Mouse (Mus musculus) intestine, postnatal 0 days (tissue): ENCODE results near the gene Vmn1r193. TPM values are rescaled to one million over a fixed set of nuclear protein-coding genes. Genes with fewer than 3 reads are reported as not detected.
A peak's percentile ranks its signal among the peaks of the same experiment; 100 is the strongest.
"Not testable (repeated sequence)": the region's sequence is repeated elsewhere in the genome, so short reads cannot be mapped to it uniquely, and the experiment has no call there.

Source experiments
- ATAC-seq: fragments of 200-750 bp; cut with Nextera tagmentation; 2 replicates; pipeline ENCODE4 v1.8.0; 2017; ENCODE audit warnings: mild to moderate bottlenecking, moderate TSS enrichment, moderate library complexity
- H3K27ac ChIP-seq: fragments of 300-500 bp; sonication (generic); 2 replicates; pipeline ENCODE4 v1.5.1; 2014; ENCODE audit warnings: mild to moderate bottlenecking, low read depth, low read length, moderate library complexity
- H3K27me3 ChIP-seq: fragments of 300-500 bp; sonication (generic); replicated peaks from 2 replicates; pipeline ENCODE4 v1.6.1; 2014; ENCODE audit warnings: low read length, mixed read lengths; ENCODE audit not compliant: control insufficient read depth, insufficient read depth
- H3K36me3 ChIP-seq: fragments of 300-500 bp; sonication (generic); 2 replicates; pipeline ENCODE4 v1.6.1; 2014; ENCODE audit warnings: mild to moderate bottlenecking, moderate library complexity; ENCODE audit not compliant: control insufficient read depth, insufficient read depth
- H3K4me1 ChIP-seq: fragments of 300-500 bp; sonication (generic); replicated peaks from 2 replicates; pipeline ENCODE4 v1.6.1; 2014; ENCODE audit warnings: antibody characterized with exemption, low read length, mixed read lengths; ENCODE audit not compliant: control insufficient read depth, insufficient read depth
- H3K4me2 ChIP-seq: fragments of 300-500 bp; sonication (generic); replicated peaks from 2 replicates; pipeline ENCODE4 v1.6.1; 2014; ENCODE audit warnings: low read depth, mild to moderate bottlenecking, moderate library complexity
- H3K4me3 ChIP-seq: fragments of 300-500 bp; sonication (generic); 2 replicates; pipeline ENCODE4 v1.5.1; 2014; ENCODE audit warnings: low read depth, low read length
- H3K9ac ChIP-seq: fragments of 300-500 bp; sonication (generic); 2 replicates; pipeline ENCODE4 v1.6.1; 2014; ENCODE audit warnings: mild to moderate bottlenecking, low read depth, low read length
- H3K9me3 ChIP-seq: fragments of 300-500 bp; sonication (generic); 2 replicates; pipeline ENCODE4 v1.6.1; 2016; ENCODE audit warnings: mixed run types; ENCODE audit not compliant: control insufficient read depth
- CTCF ChIP-seq: sonication (generic); IDR thresholded peaks from 2 replicates; pipeline ENCODE4 v1.5.1; 2016; ENCODE audit warnings: low read depth, mild to moderate bottlenecking, control low read depth, antibody characterized with exemption, moderate library complexity
- WGBS: fragments of 180-500 bp; shearing (Covaris S2); extraction: QIAGEN DNeasy Blood & Tissue Kit; methylation state at CpG from one replicate; pipeline ENCODE4 v1.1.7; 2014; 5-methylcytosine and 5-hydroxymethylcytosine counted together
- polyA plus RNA-seq: library from polyadenylated mRNA; unstranded; fragments of >200 nt; fragmentation: Nextera tagmentation; extraction: Ambion mirVana; gene quantifications from 2 replicates; pipeline ENCODE4 v1.2.1, GENCODE M21; 2015

Gene Vmn1r193
- not detected in 2 replicates for polyA plus RNA-seq

DNA sequence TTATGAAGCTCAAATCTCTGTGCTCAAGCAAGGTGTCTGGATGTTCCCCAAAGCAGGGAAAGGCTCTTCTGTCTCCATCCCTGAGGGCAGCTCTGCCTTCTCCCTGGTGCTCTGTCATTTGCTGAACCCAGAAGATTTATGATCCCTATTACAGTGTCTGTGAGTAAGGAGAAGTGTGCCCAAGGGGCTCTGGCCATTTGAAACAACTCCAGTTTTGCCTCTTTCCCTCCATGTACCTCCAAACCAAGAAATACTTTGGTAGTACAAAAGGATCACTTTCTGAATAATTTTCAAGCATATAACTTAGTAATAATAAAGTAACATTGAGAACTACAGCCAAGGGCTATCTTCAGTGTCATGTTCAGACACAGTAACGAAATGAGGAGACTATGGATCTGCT, at the start of gene Vmn1r193:
Vmn1r193 (minus strand) TSS at position 101 of the 400 bp plus-strand sequence.
- not testable (repeated sequence) for H3K27me3 ChIP-seq, ATAC-seq, H3K4me3 ChIP-seq, H3K4me1 ChIP-seq, H3K27ac ChIP-seq, H3K9ac ChIP-seq, H3K4me2 ChIP-seq, H3K36me3 ChIP-seq, H3K9me3 ChIP-seq
- WGBS = 91% methylated on average over 1 of the region's 1 CpGs

DNA sequence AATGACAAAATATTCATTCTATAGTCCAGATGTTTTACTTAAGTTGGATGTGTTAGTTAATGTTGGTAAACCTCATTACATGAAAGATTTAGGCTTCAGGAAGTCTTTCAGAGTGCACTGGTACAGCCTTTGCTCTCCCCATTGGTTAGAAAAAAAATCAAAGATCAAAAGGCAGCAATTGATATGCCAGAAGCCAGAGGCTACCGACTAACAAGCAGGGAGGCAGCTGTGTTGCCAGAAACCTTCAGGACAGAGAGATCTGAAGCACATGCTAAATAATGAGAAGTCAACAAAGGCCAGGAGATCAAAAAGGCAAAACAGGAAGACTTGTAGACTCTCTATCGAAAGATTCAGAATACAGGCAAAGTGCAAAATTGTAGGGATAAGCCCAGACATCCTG, 48.8 kb upstream of the Vmn1r193 start:
- TF ChIP-seq CTCF = no peak
- ATAC-seq = no peak
- no peaks in the 10 kb centered on the region for H3K4me1 ChIP-seq
- H3K9ac ChIP-seq = no peak overlapping the region
- no peaks in the 10 kb centered on the region for H3K9me3 ChIP-seq
- 42% methylated on average over 2 of the region's 2 CpGs for WGBS
- H3K4me2 ChIP-seq = no peak overlapping the region
- no peaks in the 10 kb centered on the region for H3K27me3 ChIP-seq
- H3K36me3 ChIP-seq = no peaks in the 10 kb centered on the region
- H3K4me3 ChIP-seq = no peak overlapping the region
- no peak overlapping the region for H3K27ac ChIP-seq

GRCm38 (mm10) chr13:22270222-22270621, 47.3 kb upstream of the Vmn1r193 start, which contains the start of gene Vmn1r195:
Gene Vmn1r195 (plus strand): TSS chr13:22270522.
- not testable (repeated sequence) for H3K27me3 ChIP-seq, H3K4me3 ChIP-seq, H3K9ac ChIP-seq, H3K9me3 ChIP-seq, H3K36me3 ChIP-seq, H3K27ac ChIP-seq, ATAC-seq, H3K4me1 ChIP-seq, H3K4me2 ChIP-seq
- 96% methylated on average over 1 of the region's 1 CpGs for WGBS

DNA sequence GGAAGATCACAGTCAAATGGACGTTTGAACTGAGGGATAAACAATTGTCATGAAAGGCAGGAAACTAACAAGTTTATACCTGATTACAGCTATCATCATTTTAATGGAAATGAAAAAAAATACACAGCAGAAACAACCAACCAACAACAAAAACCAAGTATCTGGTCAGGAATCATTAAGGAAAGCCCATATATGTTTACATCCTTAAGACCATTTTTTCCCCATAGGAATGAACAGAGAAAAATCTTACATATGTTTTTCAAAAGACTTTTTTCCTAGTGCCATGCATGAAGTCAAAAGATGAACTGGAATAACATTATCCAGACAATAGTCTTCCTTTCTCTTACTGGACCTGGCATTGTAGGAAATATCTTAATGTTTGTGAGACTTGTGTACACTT, 21.0 kb upstream of the Vmn1r193 start, which contains the start of gene Vmn1r194:
Vmn1r194 (plus strand) TSS at position 301 of the 400 bp plus-strand sequence.
- 47% methylated on average over 1 of the region's 1 CpGs for WGBS
- no peak within 1 kb of the TSS for H3K27ac ChIP-seq
- ATAC-seq = no peak
- H3K9me3 ChIP-seq = no peaks in the 10 kb centered on the region
- H3K9ac ChIP-seq = no peak within 1 kb of the TSS
- H3K4me2 ChIP-seq = no peak within 1 kb of the TSS
- H3K4me3 ChIP-seq = no peak within 1 kb of the TSS
- no peak for TF ChIP-seq CTCF
- no peaks in the 10 kb centered on the region for H3K4me1 ChIP-seq
- H3K36me3 ChIP-seq = no peaks in the 10 kb centered on the region
- no peaks in the 10 kb centered on the region for H3K27me3 ChIP-seq

- not testable (repeated sequence) for H3K27me3 ChIP-seq, H3K4me2 ChIP-seq, H3K4me3 ChIP-seq, H3K27ac ChIP-seq, H3K36me3 ChIP-seq, H3K4me1 ChIP-seq, ATAC-seq, H3K9ac ChIP-seq, H3K9me3 ChIP-seq
- 81% methylated on average over 3 of the region's 3 CpGs for WGBS
Observed at GRCm38 (mm10) chr13:22192756-22193155, 30.2 kb downstream of the Vmn1r193 start.

DNA sequence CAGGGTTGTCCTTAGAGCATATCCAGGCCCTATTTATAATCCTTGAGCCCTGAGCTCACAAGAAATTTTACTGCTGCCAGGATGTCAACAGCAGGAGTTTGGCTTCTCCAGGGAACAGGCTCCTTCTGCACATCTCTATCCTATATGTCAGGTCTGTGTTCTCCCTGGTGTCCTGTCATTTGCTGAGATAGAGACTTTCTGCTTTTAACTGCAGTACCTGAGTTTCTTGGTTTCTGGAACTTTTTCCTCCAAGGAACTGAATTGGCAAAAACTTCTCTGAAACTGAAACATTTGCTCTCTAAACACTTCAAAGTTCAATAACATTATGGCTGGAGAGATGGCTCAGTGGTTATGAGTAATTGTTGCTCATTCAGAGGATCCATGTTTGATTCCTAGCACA, 31.9 kb downstream of the Vmn1r193 start, which contains the start of gene Vmn1r192:
Vmn1r192 (minus strand) TSS at position 101 of the 400 bp plus-strand sequence.
- Histone ChIP-seq H3K36me3 (no peaks in the 10 kb centered on the region), H3K27ac (no peak within 1 kb of the TSS), H3K9me3 (no peaks in the 10 kb centered on the region), H3K4me2 (no peak within 1 kb of the TSS), H3K9ac (no peak within 1 kb of the TSS), H3K4me3 (no peak within 1 kb of the TSS), H3K4me1 (no peaks in the 10 kb centered on the region), H3K27me3 (no peaks in the 10 kb centered on the region)
- no peak for TF ChIP-seq CTCF
- no peak for ATAC-seq

GRCm38 (mm10) chr13:22190385-22190784, 32.6 kb downstream of the Vmn1r193 start:
- 16% methylated on average over 2 of the region's 2 CpGs for WGBS
- Histone ChIP-seq H3K9ac (no peak overlapping the region), H3K4me2 (no peak overlapping the region), H3K27me3 (no peaks in the 10 kb centered on the region), H3K4me3 (no peak overlapping the region), H3K4me1 (no peaks in the 10 kb centered on the region), H3K9me3 (no peaks in the 10 kb centered on the region), H3K36me3 (no peaks in the 10 kb centered on the region), H3K27ac (no peak overlapping the region)
- peak; percentile 69 for ATAC-seq
- TF ChIP-seq CTCF = no peak
